Mouse (Mus musculus): ENCODE data around the gene Znrd1.

The Znrd1 gene

GRCm38 (mm10) chr17:36971172-36971850 is 13.0 kb upstream of the Znrd1 start:
- CTCF ChIA-PET, result interaction anchor here (0.5 kb wide), 1 partner anchor 54 kb away, joined by 6 read pairs; no protein-coding TSS in a partner anchor

GRCm38 (mm10) chr17:36970316-36970890 is 12.0 kb upstream of the Znrd1 start:
- CTCF ChIA-PET, result no interaction called here

GRCm38 (mm10) chr17:36966875-36967274 is 8.5 kb upstream of the Znrd1 start:
- CTCF ChIA-PET, result no interaction called here

- CTCF ChIA-PET, result no interaction called here
Observed at GRCm38 (mm10) chr17:36961125-36961524, 2.8 kb upstream of the Znrd1 start.

GRCm38 (mm10) chr17:36958884-36959283 is 525 bp upstream of the Znrd1 start:
- CTCF ChIA-PET, result no interaction called here

GRCm38 (mm10) chr17:36953062-36953461 is 5.3 kb downstream of the Znrd1 start:
- CTCF ChIA-PET, result no interaction called here

GRCm38 (mm10) chr17:36952631-36953030 is 5.7 kb downstream of the Znrd1 start:
- CTCF ChIA-PET, result no interaction called here

- CTCF ChIA-PET, result interaction anchor here (0.6 kb wide), 1 partner anchor 15 kb away, joined by 14 read pairs; no protein-coding TSS in a partner anchor
Observed at GRCm38 (mm10) chr17:36950981-36951947, 7.1 kb downstream of the Znrd1 start, which contains the start of gene Ppp1r11. TSS of gene Ppp1r11 (minus strand) at chr17:36951741.

- CTCF ChIA-PET, result no interaction called here
Observed at GRCm38 (mm10) chr17:36949265-36949664, 9.1 kb downstream of the Znrd1 start.

- CTCF ChIA-PET, result no interaction called here
Observed at GRCm38 (mm10) chr17:36948286-36948685, 10.1 kb downstream of the Znrd1 start.

- CTCF ChIA-PET, result no interaction called here
Observed at GRCm38 (mm10) chr17:36947051-36947819, 11.1 kb downstream of the Znrd1 start.

GRCm38 (mm10) chr17:36944121-36944775 is 14.1 kb downstream of the Znrd1 start:
- CTCF ChIA-PET, result interaction anchor here (0.6 kb wide), 1 partner anchor 32 kb away, joined by 3 read pairs; no protein-coding TSS in a partner anchor

- CTCF ChIA-PET, result no interaction called here
Observed at GRCm38 (mm10) chr17:36943691-36944090, 14.7 kb downstream of the Znrd1 start.

GRCm38 (mm10) chr17:36942791-36943471 is 15.4 kb downstream of the Znrd1 start, which contains the start of gene Rnf39:
TSS of gene Rnf39 (plus strand) at chr17:36942918.
- CTCF ChIA-PET, result no interaction called here

- CTCF ChIA-PET, result no interaction called here
Observed at GRCm38 (mm10) chr17:36942391-36942790, 16.0 kb downstream of the Znrd1 start.

- CTCF ChIA-PET, result no interaction called here
Observed at GRCm38 (mm10) chr17:36938056-36938455, 20.3 kb downstream of the Znrd1 start.

- CTCF ChIA-PET, result no interaction called here
Observed at GRCm38 (mm10) chr17:36931806-36932205, 26.6 kb downstream of the Znrd1 start.

GRCm38 (mm10) chr17:36931130-36931529 is 27.2 kb downstream of the Znrd1 start:
- CTCF ChIA-PET, result no interaction called here

GRCm38 (mm10) chr17:36930233-36930632 is 28.1 kb downstream of the Znrd1 start:
- CTCF ChIA-PET, result no interaction called here

GRCm38 (mm10) chr17:36929236-36929932 is 29.0 kb downstream of the Znrd1 start:
- CTCF ChIA-PET, result no interaction called here

All from spleen, embryonic (tissue).